Mouse (Mus musculus): ENCODE results near the gene Tmco3.

Tmco3 gene

GRCm38 (mm10) chr8:13287692-13288623, at the start of gene Tmco3, which contains the start of gene Dcun1d2:
TSS of gene Tmco3 (plus strand) at chr8:13288190.
TSS of gene Dcun1d2 (minus strand) at chr8:13288131.
- DNase-seq = peak; percentile 94 to 95

GRCm38 (mm10) chr8:13240055-13240454, 47.9 kb upstream of the Tmco3 start:
- no peak for DNase-seq

GRCm38 (mm10) chr8:13240691-13241090, 47.3 kb upstream of the Tmco3 start:
- DNase-seq = peak; percentile 80 to 84

GRCm38 (mm10) chr8:13242985-13243870, 44.8 kb upstream of the Tmco3 start:
- no peak for DNase-seq

GRCm38 (mm10) chr8:13244343-13244880, 43.6 kb upstream of the Tmco3 start:
- no peak for DNase-seq

- no peak for DNase-seq
These were observed 35.2 kb upstream of the Tmco3 start for GRCm38 (mm10) chr8:13252837-13253236.

GRCm38 (mm10) chr8:13253413-13253812, 34.6 kb upstream of the Tmco3 start:
- no peak for DNase-seq

GRCm38 (mm10) chr8:13254019-13254418, 34.0 kb upstream of the Tmco3 start, which contains the start of gene Adprhl1:
TSS of gene Adprhl1 (minus strand) at chr8:13254162.
- DNase-seq = peak; percentile 73 to 83

- no peak for DNase-seq
These were observed 24.6 kb upstream of the Tmco3 start for GRCm38 (mm10) chr8:13263376-13263775.

GRCm38 (mm10) chr8:13267566-13267965, 20.4 kb upstream of the Tmco3 start:
- DNase-seq = no peak

- DNase-seq = peak; percentile 41 to 56
These were observed 15.2 kb upstream of the Tmco3 start for GRCm38 (mm10) chr8:13272834-13273233.

- no peak for DNase-seq
These were observed 11.0 kb upstream of the Tmco3 start for GRCm38 (mm10) chr8:13276941-13277447.

- no peak for DNase-seq
These were observed 4.8 kb upstream of the Tmco3 start for GRCm38 (mm10) chr8:13283200-13283599.

GRCm38 (mm10) chr8:13287304-13287691, 692 bp upstream of the Tmco3 start:
- peak; percentile 95 to 96 for DNase-seq

- DNase-seq = no peak
These were observed 656 bp downstream of the Tmco3 start for GRCm38 (mm10) chr8:13288646-13289045.

GRCm38 (mm10) chr8:13292364-13292763, 4.4 kb downstream of the Tmco3 start:
- peak; percentile 78 to 79 for DNase-seq

GRCm38 (mm10) chr8:13293677-13294470, 5.9 kb downstream of the Tmco3 start:
- DNase-seq = no peak

GRCm38 (mm10) chr8:13299571-13299970, 11.6 kb downstream of the Tmco3 start:
- DNase-seq = no peak

GRCm38 (mm10) chr8:13301036-13301435, 13.0 kb downstream of the Tmco3 start:
- no peak for DNase-seq

- DNase-seq = no peak
These were observed 17.5 kb downstream of the Tmco3 start for GRCm38 (mm10) chr8:13305459-13305858.

GRCm38 (mm10) chr8:13305884-13306283, 17.9 kb downstream of the Tmco3 start:
- DNase-seq = no peak

Measured in lung, adult 18-20 months (tissue).